Mouse (Mus musculus): ENCODE data around the gene Gm11639. TPM values are rescaled to one million over a fixed set of nuclear protein-coding genes. Genes with fewer than 3 reads are reported as not detected.

The Gm11639 gene
- polyA plus RNA-seq, 1 experiment from 2014 or later: not detected

GRCm38 (mm10) chr11:105149353-105149752 is 463.8 kb downstream of the Gm11639 start:
- no peak for DNase-seq (ENCODE audit: low spot score)
- WGBS: 92% methylated on average over 3 of the region's 3 CpGs
- no peak overlapping the region for H3K4me3 ChIP-seq (ENCODE audit: low read depth, low read length)
- no peak overlapping the region for H3K9ac ChIP-seq (ENCODE audit: low read depth, low read length)
- H3K9me3 ChIP-seq (ENCODE audit: control insufficient read depth, low read length): no peaks in the 10 kb centered on the region
- peaks cover 6% of the 10 kb centered on the region; the same call in 1 of the 2 replicates for H3K4me1 ChIP-seq (replicated peaks; ENCODE audit: control insufficient read depth, insufficient read depth, low read length)
- no peak for ATAC-seq (ENCODE audit: low FRiP score)
- H3K36me3 ChIP-seq (ENCODE audit: control insufficient read depth, insufficient read depth, low read length): no peaks in the 10 kb centered on the region
- no peak overlapping the region for H3K4me2 ChIP-seq (replicated peaks; ENCODE audit: low read depth, low read length)
- no peak overlapping the region for H3K27ac ChIP-seq (ENCODE audit: low read depth, low read length)
- H3K27me3 ChIP-seq (ENCODE audit: control insufficient read depth, insufficient read depth, low read length): no peaks in the 10 kb centered on the region

GRCm38 (mm10) chr11:105149766-105150165 is 464.3 kb downstream of the Gm11639 start:
- Histone ChIP-seq H3K4me2 (replicated peaks; ENCODE audit: low read depth, low read length) (no peak overlapping the region), H3K9me3 (ENCODE audit: control insufficient read depth, low read length) (no peaks in the 10 kb centered on the region), H3K27me3 (ENCODE audit: control insufficient read depth, insufficient read depth, low read length) (no peaks in the 10 kb centered on the region), H3K9ac (ENCODE audit: low read depth, low read length) (no peak overlapping the region), H3K4me1 (replicated peaks; ENCODE audit: control insufficient read depth, insufficient read depth, low read length) (peaks cover 6% of the 10 kb centered on the region; the same call in 1 of the 2 replicates), H3K27ac (ENCODE audit: low read depth, low read length) (no peak overlapping the region), H3K4me3 (ENCODE audit: low read depth, low read length) (no peak overlapping the region), H3K36me3 (ENCODE audit: control insufficient read depth, insufficient read depth, low read length) (no peaks in the 10 kb centered on the region)
- 88% methylated on average over 1 of the region's 1 CpGs for WGBS
- no peak for DNase-seq (ENCODE audit: low spot score)
- no peak for ATAC-seq (ENCODE audit: low FRiP score)

DNA sequence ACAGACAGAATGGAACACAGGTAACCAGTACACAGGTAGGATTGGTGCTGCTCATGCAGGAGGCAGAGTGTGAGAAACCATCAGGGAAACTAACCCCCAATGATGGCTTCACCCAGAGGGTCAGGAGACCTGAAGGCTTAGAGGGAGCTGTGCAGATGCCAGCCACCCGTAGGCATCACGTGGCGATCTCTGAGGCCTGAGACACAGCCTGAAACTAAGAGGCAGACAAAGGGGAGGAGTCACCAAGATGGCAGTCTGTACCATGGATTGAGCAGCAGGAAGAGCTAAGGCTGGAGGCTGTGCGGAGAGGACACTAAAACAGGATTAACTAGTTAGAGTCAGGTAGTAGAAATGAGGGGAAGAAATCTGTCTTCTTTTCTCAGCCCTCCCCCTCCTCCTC is 465.2 kb downstream of the Gm11639 start:
- H3K4me1 ChIP-seq (replicated peaks; ENCODE audit: control insufficient read depth, insufficient read depth, low read length): peaks cover 6% of the 10 kb centered on the region; the same call in 1 of the 2 replicates
- ATAC-seq (ENCODE audit: low FRiP score): no peak
- 70% methylated on average over 4 of the region's 4 CpGs for WGBS
- H3K4me3 ChIP-seq (ENCODE audit: low read depth, low read length): no peak overlapping the region
- no peaks in the 10 kb centered on the region for H3K27me3 ChIP-seq (ENCODE audit: control insufficient read depth, insufficient read depth, low read length)
- no peak overlapping the region for H3K4me2 ChIP-seq (replicated peaks; ENCODE audit: low read depth, low read length)
- H3K9ac ChIP-seq (ENCODE audit: low read depth, low read length): no peak overlapping the region
- H3K27ac ChIP-seq (ENCODE audit: low read depth, low read length): no peak overlapping the region
- no peak for DNase-seq (ENCODE audit: low spot score)
- no peaks in the 10 kb centered on the region for H3K9me3 ChIP-seq (ENCODE audit: control insufficient read depth, low read length)
- H3K36me3 ChIP-seq (ENCODE audit: control insufficient read depth, insufficient read depth, low read length): no peaks in the 10 kb centered on the region

GRCm38 (mm10) chr11:105151226-105152016 is 465.9 kb downstream of the Gm11639 start:
- DNase-seq (ENCODE audit: low spot score): peak; percentile 6
- H3K4me3 ChIP-seq (ENCODE audit: low read depth, low read length): no peak overlapping the region
- H3K27ac ChIP-seq (ENCODE audit: low read depth, low read length): no peak overlapping the region
- ATAC-seq (ENCODE audit: low FRiP score): no peak
- H3K27me3 ChIP-seq (ENCODE audit: control insufficient read depth, insufficient read depth, low read length): no peaks in the 10 kb centered on the region
- peaks cover 6% of the 10 kb centered on the region; the same call in 1 of the 2 replicates for H3K4me1 ChIP-seq (replicated peaks; ENCODE audit: control insufficient read depth, insufficient read depth, low read length)
- H3K4me2 ChIP-seq (replicated peaks; ENCODE audit: low read depth, low read length): no peak overlapping the region; the same call in 1 of the 2 replicates
- 23% methylated on average over 18 of the region's 19 CpGs for WGBS
- H3K9me3 ChIP-seq (ENCODE audit: control insufficient read depth, low read length): no peaks in the 10 kb centered on the region
- H3K36me3 ChIP-seq (ENCODE audit: control insufficient read depth, insufficient read depth, low read length): no peaks in the 10 kb centered on the region
- H3K9ac ChIP-seq (ENCODE audit: low read depth, low read length): no peak overlapping the region

- Histone ChIP-seq H3K27ac (ENCODE audit: low read depth, low read length) (no peak overlapping the region), H3K4me2 (replicated peaks; ENCODE audit: low read depth, low read length) (no peak overlapping the region), H3K9ac (ENCODE audit: low read depth, low read length) (no peak overlapping the region), H3K4me3 (ENCODE audit: low read depth, low read length) (no peak overlapping the region), H3K9me3 (ENCODE audit: control insufficient read depth, low read length) (no peaks in the 10 kb centered on the region), H3K36me3 (ENCODE audit: control insufficient read depth, insufficient read depth, low read length) (no peaks in the 10 kb centered on the region), H3K4me1 (replicated peaks; ENCODE audit: control insufficient read depth, insufficient read depth, low read length) (peaks cover 6% of the 10 kb centered on the region; the same call in 1 of the 2 replicates), H3K27me3 (ENCODE audit: control insufficient read depth, insufficient read depth, low read length) (no peaks in the 10 kb centered on the region)
- ATAC-seq (ENCODE audit: low FRiP score) (no peak), DNase-seq (ENCODE audit: low spot score) (no peak)
- no CpG with 5 or more reads among the region's 4 CpGs for WGBS
Measured at GRCm38 (mm10) chr11:105152017-105152300, 466.5 kb downstream of the Gm11639 start.

DNA sequence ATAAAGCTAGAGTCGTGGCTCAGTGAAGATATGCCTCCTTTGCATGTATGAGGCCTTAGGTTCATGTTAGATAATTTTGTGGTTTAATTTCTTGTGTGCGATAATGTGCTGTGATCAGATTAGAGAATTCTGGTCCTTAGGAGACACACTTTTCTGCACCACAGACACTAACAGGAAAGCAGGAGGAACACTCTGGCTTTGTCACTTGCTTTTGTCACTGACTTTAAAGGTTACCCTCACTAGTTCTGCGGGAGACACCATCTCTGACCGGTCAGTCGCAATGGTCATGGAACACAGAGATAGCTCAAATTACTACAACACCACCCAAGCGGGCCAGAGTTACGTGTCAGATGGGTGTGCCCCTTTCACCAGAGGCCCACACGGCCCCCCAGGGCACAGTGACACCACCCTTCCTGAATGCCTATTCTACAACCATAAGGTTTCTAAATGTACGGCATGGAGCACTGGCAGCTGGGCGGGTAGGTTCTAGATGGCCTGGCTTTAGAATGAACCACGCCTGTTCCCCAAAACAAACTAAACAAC is 466.9 kb downstream of the Gm11639 start:
- Histone ChIP-seq H3K27me3 (ENCODE audit: control insufficient read depth, insufficient read depth, low read length) (no peaks in the 10 kb centered on the region), H3K4me2 (replicated peaks; ENCODE audit: low read depth, low read length) (no peak overlapping the region), H3K9me3 (ENCODE audit: control insufficient read depth, low read length) (no peaks in the 10 kb centered on the region), H3K27ac (ENCODE audit: low read depth, low read length) (no peak overlapping the region), H3K9ac (ENCODE audit: low read depth, low read length) (no peak overlapping the region), H3K36me3 (ENCODE audit: control insufficient read depth, insufficient read depth, low read length) (no peaks in the 10 kb centered on the region), H3K4me3 (ENCODE audit: low read depth, low read length) (no peak overlapping the region), H3K4me1 (replicated peaks; ENCODE audit: control insufficient read depth, insufficient read depth, low read length) (peaks cover 6% of the 10 kb centered on the region; the same call in 1 of the 2 replicates)
- 74% methylated on average over 11 of the region's 11 CpGs for WGBS
- no peak for DNase-seq (ENCODE audit: low spot score)
- no peak for ATAC-seq (ENCODE audit: low FRiP score)

DNA sequence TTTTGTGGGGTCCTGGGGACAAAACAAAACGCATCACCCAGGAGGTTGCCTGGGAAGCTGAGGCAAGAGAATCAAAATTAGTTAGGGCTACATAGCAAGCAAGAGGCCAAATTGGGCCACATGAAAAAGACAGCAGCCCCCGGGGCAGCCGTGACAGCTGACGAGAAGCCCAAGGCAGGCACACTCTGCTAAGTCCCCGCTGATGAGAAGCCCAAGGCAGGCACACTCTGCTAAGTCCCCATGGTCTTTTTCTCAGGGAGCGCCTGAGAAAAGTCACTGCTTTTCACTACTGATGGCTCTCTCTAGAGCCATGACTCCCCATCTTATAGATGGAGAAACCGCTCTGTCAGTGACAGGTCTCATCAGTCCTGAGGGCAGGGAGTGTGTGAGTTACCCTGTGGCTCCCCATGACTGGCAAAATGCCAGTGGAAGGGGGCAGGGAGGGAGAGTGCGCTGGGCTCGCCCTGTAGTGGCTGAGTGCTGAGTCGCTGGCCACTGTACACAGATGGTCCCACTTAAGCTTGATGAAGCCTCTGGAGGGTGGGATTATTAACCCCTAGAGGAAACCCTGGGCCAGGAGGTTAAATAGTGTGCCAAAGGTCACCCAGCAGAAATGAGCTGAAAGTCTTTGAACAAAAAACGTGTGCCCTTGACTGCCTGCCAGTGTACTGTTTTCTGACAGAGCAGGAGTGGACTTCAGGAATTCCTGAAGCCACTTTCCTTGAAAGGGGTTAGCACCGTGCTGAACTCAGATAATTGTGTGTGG is 467.7 kb downstream of the Gm11639 start:
- Histone ChIP-seq H3K4me3 (ENCODE audit: low read depth, low read length) (no peak overlapping the region), H3K27me3 (ENCODE audit: control insufficient read depth, insufficient read depth, low read length) (no peaks in the 10 kb centered on the region), H3K27ac (ENCODE audit: low read depth, low read length) (no peak overlapping the region), H3K4me2 (replicated peaks; ENCODE audit: low read depth, low read length) (no peak overlapping the region), H3K36me3 (ENCODE audit: control insufficient read depth, insufficient read depth, low read length) (no peaks in the 10 kb centered on the region), H3K9me3 (ENCODE audit: control insufficient read depth, low read length) (no peaks in the 10 kb centered on the region), H3K4me1 (replicated peaks; ENCODE audit: control insufficient read depth, insufficient read depth, low read length) (peaks cover 6% of the 10 kb centered on the region; the same call in 1 of the 2 replicates), H3K9ac (ENCODE audit: low read depth, low read length) (no peak overlapping the region)
- ATAC-seq (ENCODE audit: low FRiP score): peak; percentile 68
- DNase-seq (ENCODE audit: low spot score): peak; percentile 54
- 35% methylated on average over 12 of the region's 12 CpGs for WGBS

DNA sequence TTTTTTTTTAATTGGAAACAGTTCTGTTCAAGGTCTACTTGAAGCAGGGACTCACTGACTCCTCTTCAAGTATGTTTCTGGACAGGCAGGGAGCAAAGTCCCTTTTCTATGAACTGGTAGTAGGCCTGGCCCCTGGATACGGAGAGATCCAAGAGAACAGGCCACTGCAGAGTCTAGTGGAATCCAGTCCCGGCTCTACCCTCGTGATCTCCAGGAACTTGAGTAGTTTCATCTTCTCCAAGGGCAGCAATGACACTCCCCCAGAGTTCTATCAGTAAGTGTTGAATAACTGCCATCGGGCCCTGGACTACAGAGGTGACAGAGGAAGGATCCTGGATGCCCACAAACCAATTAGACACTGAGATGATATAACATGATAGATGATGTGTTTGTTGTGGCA is 470.4 kb downstream of the Gm11639 start:
- DNase-seq (ENCODE audit: low spot score): no peak

More for the DNA sequence above, 470.4 kb downstream of the Gm11639 start:
- Histone ChIP-seq H3K36me3 (ENCODE audit: control insufficient read depth, insufficient read depth, low read length) (no peaks in the 10 kb centered on the region), H3K4me1 (replicated peaks; ENCODE audit: control insufficient read depth, insufficient read depth, low read length) (peaks cover 6% of the 10 kb centered on the region; the same call in 1 of the 2 replicates), H3K4me3 (ENCODE audit: low read depth, low read length) (no peak overlapping the region), H3K9me3 (ENCODE audit: control insufficient read depth, low read length) (no peaks in the 10 kb centered on the region), H3K27me3 (ENCODE audit: control insufficient read depth, insufficient read depth, low read length) (no peaks in the 10 kb centered on the region), H3K27ac (ENCODE audit: low read depth, low read length) (no peak overlapping the region), H3K9ac (ENCODE audit: low read depth, low read length) (no peak overlapping the region), H3K4me2 (replicated peaks; ENCODE audit: low read depth, low read length) (no peak overlapping the region)
- 79% methylated on average over 4 of the region's 4 CpGs for WGBS
- no peak for ATAC-seq (ENCODE audit: low FRiP score)
